In genomic region chr3:63563057-63563456, GRCm38 (mm10) we compare ENCODE assay signal across 28 mouse cellular contexts.
DNase-seq lines count a peak whose midpoint lies in the region; ATAC-seq and TF ChIP-seq lines count a peak whose summit lies in the region.
"Had no signal": no experiment of that assay in that cellular context is flagged by ENCODE, and none has a peak within 500 bp of the region (broad histone marks: within the 10 kb centered on the region; RNA-seq: fewer than 3 reads in every experiment).

No protein-coding gene starts in this region.

- H3K9me3 ChIP-seq in intestine, embryonic 15.5 days, result no peaks in the 10 kb centered on the region
- H3K9me3 ChIP-seq: embryonic facial prominence, embryonic 10.5 days; embryonic facial prominence, embryonic 13.5 days; forebrain, embryonic 10.5 days; forebrain, embryonic 13.5 days; heart, embryonic 10.5 days; heart, embryonic 13.5 days had no signal

- TF ChIP-seq POLR2A in kidney, adult 2 months (IDR thresholded peaks at IDR 0.05; ENCODE audit: low read depth, low read length), result no peak

- no peak for TF ChIP-seq CTCF in kidney, adult 2 months (conservative IDR thresholded peaks at IDR 0.05; ENCODE audit: insufficient read depth, insufficient read length, low read depth, low read length)

- no peaks in the 10 kb centered on the region for H3K27me3 ChIP-seq in kidney, adult 2 months (replicated peaks; ENCODE audit: control insufficient read depth, insufficient read depth, low read length)
- no peaks in the 10 kb centered on the region for H3K27me3 ChIP-seq in intestine, embryonic 15.5 days (replicated peaks)
- H3K27me3 ChIP-seq: embryonic facial prominence, embryonic 13.5 days; forebrain, embryonic 13.5 days; heart, embryonic 13.5 days had no signal

- H3K4me1 ChIP-seq in kidney, adult 2 months (ENCODE audit: control insufficient read depth, insufficient read depth, low read length), result peaks cover 17% of the 10 kb centered on the region
- no peaks in the 10 kb centered on the region for H3K4me1 ChIP-seq in intestine, embryonic 15.5 days (replicated peaks)
- H3K4me1 ChIP-seq: embryonic facial prominence, embryonic 13.5 days; forebrain, embryonic 13.5 days; heart, embryonic 10.5 days; heart, embryonic 13.5 days had no signal

- ATAC-seq in intestine, embryonic 15.5 days, result peak; percentile 23
- ATAC-seq: CD4-positive, CD25-positive, alpha-beta regulatory T cell, adult 4 months; forebrain, embryonic 13.5 days; forebrain, embryonic 16.5 days had no signal

- peak overlapping the region; percentile 9; the same call in 1 of the 2 replicates for H3K27ac ChIP-seq in kidney, adult 2 months (ENCODE audit: insufficient read depth, low read depth, low read length)
- no peak overlapping the region for H3K27ac ChIP-seq in intestine, embryonic 15.5 days
- H3K27ac ChIP-seq: embryonic facial prominence, embryonic 10.5 days; embryonic facial prominence, embryonic 13.5 days; forebrain, embryonic 10.5 days; forebrain, embryonic 13.5 days; heart, adult 2 months; heart, embryonic 10.5 days; heart, embryonic 13.5 days; hindbrain, embryonic 14.5 days had no signal

- no peak overlapping the region for H3K4me3 ChIP-seq in kidney, adult 2 months (ENCODE audit: insufficient read depth, low read depth, low read length)
- no peak overlapping the region for H3K4me3 ChIP-seq in intestine, embryonic 15.5 days (replicated peaks)
- H3K4me3 ChIP-seq: embryonic facial prominence, embryonic 10.5 days; embryonic facial prominence, embryonic 13.5 days; forebrain, embryonic 10.5 days; forebrain, embryonic 13.5 days; heart, adult 2 months; heart, embryonic 10.5 days; heart, embryonic 13.5 days had no signal

- no peak overlapping the region for H3K4me2 ChIP-seq in intestine, embryonic 15.5 days (replicated peaks)
- H3K4me2 ChIP-seq: embryonic facial prominence, embryonic 13.5 days; forebrain, embryonic 13.5 days; heart, embryonic 13.5 days; hindbrain, embryonic 14.5 days had no signal

- H3K9ac ChIP-seq in intestine, embryonic 15.5 days, result no peak overlapping the region
- H3K9ac ChIP-seq: embryonic facial prominence, embryonic 13.5 days; forebrain, embryonic 13.5 days; heart, embryonic 13.5 days; hindbrain, embryonic 14.5 days had no signal

- 64% methylated on average over 1 of the region's 1 CpGs for WGBS in kidney, adult 2 months
- WGBS in intestine, embryonic 15.5 days, result 70% methylated on average over 1 of the region's 1 CpGs

- no peaks in the 10 kb centered on the region for H3K36me3 ChIP-seq in kidney, adult 2 months (ENCODE audit: control insufficient read depth, insufficient read depth, low read length)
- H3K36me3 ChIP-seq in intestine, embryonic 15.5 days, result no peaks in the 10 kb centered on the region
- H3K36me3 ChIP-seq: embryonic facial prominence, embryonic 10.5 days; embryonic facial prominence, embryonic 13.5 days; forebrain, embryonic 10.5 days; heart, embryonic 10.5 days; heart, embryonic 13.5 days had no signal

- DNase-seq in kidney, adult 2 months, result no peak
- DNase-seq in kidney, adult 9 months, result no peak
- DNase-seq in 3T3-L1 (ENCODE audit: low read depth, low spot score) (peak; percentile 62), NIH3T3 (ENCODE audit: low read depth) (peak; percentile 28)
- no peak for DNase-seq in cerebellum, postnatal 4 days (ENCODE audit: low spot score in 2 of 2)
- no peak for DNase-seq in thymus, postnatal 0 days (ENCODE audit: low spot score)
- DNase-seq: adrenal gland, adult 2 months; adrenal gland, postnatal 14 days; cerebellum, adult 11 months; cerebellum, adult 2 months; cerebellum, adult 9-11 months; cerebellum, postnatal 25 days; embryo, embryonic 11 days; gastrocnemius, postnatal 10 days; gastrocnemius, postnatal 36 days; heart, adult 2 months; heart, postnatal 14 days; heart, postnatal 4 days had no signal

Comparison
In these comparisons a context has a peak if more than half of its experiments do, and no peak if none do; other contexts are left out.
1. DNase-seq: peak in 3T3-L1 (single experiment) and NIH3T3 (single experiment); none in kidney, adult 2 months (single experiment), kidney, adult 9 months (single experiment), cerebellum, postnatal 4 days (0 of 2) and thymus, postnatal 0 days (single experiment).